Mouse (Mus musculus) C2C12 (cell line): ENCODE results near the gene Hrasls.

Experiments used
- CTCF ChIP-seq: IDR thresholded peaks from one replicate; pipeline ENCODE4 v1.5.1; 2011; ENCODE audit not compliant: control insufficient read depth, insufficient read depth, insufficient read length
- FOSL1 ChIP-seq: IDR thresholded peaks from one replicate; pipeline ENCODE4 v1.8.0; 2011; ENCODE audit warnings: mild to moderate bottlenecking, low read length; ENCODE audit not compliant: poor library complexity, insufficient read depth, severe bottlenecking
- MAX ChIP-seq: IDR thresholded peaks from one replicate; pipeline ENCODE4 v1.6.1; 2011; ENCODE audit warnings: mild to moderate bottlenecking, control low read depth
- MYOG ChIP-seq: IDR thresholded peaks from one replicate; pipeline ENCODE4 v1.6.1; 2011; ENCODE audit not compliant: control insufficient read depth, insufficient read length; ENCODE audit errors: extremely low read depth
- USF1 ChIP-seq: IDR thresholded peaks from one replicate; pipeline ENCODE4 v1.6.1; 2011; ENCODE audit warnings: low read depth, mild to moderate bottlenecking, control low read depth, moderate library complexity

DNA sequence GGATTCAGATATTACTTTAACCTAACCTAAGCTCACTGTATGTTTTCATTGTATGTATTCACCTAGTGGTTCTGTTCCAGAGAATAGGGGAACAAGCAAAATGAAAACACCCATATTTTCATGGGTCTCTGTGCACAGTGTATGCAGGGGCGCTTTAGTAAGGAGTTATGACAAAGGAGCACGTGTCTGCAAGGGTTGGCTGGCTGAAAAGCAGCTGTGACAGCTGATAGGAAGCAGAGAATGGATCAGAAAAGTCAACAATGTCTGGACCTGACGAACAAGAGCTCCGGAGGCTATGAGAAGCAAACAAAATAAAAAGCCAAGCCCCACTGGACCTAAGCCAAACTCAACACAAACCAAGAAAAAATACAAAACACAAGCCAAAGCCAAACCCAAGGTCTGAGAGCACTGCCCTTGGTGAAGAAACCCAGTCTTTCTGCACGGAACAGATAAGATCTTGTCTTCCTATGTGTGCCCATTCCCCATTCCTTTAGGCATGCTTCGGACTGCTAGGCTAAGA, 34.6 kb upstream of the Hrasls start:
- TF ChIP-seq MYOG: no peak
- no peak for TF ChIP-seq USF1
- TF ChIP-seq CTCF: no peak
- no peak for TF ChIP-seq MAX
- no peak for TF ChIP-seq FOSL1
